Mouse (Mus musculus) T-cell, adult 2 months (primary cell): ENCODE results near the gene Map2k5.
A peak's percentile ranks its signal among the peaks of the same experiment; 100 is the strongest.

Experiments
- DNase-seq: peaks from one replicate; pipeline ENCODE4 v3.0.0; 2022; ENCODE audit warnings: low spot score

Gene Map2k5

GRCm38 (mm10) chr9:63146126-63146855, 231.4 kb downstream of the Map2k5 start:
- DNase-seq = no peak

DNA sequence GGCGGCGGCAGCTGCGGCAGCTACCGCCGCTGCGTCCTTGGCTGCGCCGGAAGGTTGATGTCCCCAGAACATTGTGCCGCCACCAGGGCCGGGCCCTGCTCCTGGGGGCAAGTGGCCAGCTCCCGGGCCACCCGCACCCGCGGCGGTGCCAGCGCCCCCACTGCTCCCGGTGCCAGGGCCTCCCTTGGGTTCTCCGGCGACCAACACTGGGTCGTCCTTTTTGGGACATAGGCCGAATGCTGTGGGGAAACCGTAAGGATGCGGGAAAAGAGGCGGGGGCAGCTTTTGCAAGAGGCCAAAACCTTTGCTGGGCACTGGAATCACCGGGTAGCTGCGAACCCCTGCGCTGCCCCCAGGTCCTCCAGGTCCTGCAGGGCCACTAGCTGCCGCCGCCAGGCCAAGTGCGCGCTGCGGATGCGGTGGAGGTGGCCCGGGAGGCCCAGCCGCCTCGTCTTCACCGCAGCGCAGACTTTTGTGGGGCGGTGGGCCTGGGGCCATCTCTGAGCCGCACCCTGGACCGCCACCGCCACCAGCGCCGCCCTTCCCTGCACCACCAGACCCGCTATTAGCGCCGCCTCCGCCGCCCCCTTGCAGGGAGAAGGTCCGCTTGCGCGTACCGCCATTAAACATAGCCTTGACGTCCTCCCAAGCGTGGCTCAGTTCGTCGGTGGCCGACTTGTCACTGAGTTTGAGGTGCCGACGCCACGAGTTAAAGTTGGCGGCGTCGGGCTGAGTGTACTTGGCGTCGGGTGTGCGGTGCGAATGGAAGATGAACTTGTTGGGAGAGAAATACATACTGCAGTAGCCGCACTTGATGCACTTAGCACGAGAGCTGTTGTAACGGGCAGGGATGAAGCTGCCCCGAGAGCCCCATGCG, 232.2 kb downstream of the Map2k5 start:
- DNase-seq = no peak

GRCm38 (mm10) chr9:63144502-63145248, 233.0 kb downstream of the Map2k5 start:
- no peak for DNase-seq

DNA sequence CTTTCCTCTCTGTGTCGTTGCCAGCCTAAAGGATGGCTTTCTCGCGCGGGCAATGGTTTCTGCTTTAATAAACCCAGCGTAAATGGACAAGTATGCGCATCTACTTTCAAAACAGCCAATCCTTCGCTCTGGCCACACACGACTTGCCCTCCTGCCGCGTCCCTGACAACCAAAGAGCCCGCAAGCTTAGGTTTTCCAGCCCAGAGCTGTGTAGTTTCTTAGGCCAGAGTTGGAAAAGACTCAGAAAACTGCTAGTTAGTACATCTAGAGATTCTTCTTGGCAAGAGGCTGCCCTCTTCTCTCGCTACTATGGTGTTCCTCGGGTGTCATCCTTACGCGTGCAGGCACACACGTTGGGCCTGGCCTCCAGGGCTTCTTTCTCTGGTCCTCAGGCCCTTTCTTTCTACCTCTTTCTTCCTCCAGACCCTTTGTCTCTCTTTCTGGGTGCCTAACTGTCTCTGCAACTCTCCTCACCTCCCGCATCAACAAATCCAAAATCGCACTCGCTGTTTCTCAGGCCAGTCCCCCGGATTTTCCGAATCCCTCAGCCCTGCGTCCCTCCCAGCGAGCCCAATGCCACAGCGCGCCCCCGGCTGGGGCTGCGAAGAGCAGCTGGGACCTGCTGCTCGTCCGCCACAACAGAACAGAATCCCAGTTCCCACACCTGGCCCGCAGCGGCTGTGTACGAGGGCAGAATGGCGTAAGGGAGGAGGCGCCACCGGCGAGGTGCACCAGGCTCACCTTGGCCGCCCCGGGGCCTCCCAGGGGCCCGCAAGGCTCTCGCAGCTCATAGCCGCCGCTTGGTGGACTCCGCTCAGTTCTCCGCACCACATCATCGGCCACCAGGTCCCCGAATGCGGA, 233.8 kb downstream of the Map2k5 start:
- no peak for DNase-seq

- DNase-seq = no peak
Observed at GRCm38 (mm10) chr9:63143227-63143626, 234.5 kb downstream of the Map2k5 start.

DNA sequence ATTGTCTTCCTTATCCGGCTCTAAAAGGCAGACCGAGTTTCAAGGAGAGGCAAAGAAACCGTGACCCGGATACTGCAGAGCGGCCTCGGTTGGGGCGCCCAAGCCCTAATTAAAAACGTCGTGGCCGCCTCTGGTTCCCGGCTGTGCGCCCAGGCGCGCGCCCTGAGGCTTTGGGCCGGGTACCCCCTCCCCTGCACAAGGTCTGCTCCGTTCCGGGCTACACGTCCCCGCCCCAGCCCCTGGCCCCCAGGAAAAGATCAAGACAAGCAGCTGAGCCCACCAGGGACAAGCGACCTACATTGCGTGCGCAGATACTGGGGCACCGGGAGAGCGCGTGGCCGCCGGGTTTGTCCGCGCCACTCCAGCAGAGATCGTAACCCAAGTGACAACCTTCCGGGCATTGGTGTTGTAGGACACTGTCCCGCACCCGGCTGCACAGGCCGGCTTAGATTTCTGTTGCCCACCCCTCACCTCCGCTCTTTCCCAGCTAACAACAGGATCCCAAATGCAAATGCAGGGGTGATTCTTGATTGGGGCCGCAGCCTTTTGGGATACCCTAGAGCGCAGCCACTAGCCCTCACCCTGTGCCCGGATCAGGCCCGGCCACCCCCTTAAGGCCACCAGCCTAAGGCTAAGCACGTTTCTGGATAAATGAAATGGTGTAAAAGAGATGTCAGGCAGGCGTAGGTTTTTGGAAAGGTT, 235.2 kb downstream of the Map2k5 start:
- DNase-seq = no peak

DNA sequence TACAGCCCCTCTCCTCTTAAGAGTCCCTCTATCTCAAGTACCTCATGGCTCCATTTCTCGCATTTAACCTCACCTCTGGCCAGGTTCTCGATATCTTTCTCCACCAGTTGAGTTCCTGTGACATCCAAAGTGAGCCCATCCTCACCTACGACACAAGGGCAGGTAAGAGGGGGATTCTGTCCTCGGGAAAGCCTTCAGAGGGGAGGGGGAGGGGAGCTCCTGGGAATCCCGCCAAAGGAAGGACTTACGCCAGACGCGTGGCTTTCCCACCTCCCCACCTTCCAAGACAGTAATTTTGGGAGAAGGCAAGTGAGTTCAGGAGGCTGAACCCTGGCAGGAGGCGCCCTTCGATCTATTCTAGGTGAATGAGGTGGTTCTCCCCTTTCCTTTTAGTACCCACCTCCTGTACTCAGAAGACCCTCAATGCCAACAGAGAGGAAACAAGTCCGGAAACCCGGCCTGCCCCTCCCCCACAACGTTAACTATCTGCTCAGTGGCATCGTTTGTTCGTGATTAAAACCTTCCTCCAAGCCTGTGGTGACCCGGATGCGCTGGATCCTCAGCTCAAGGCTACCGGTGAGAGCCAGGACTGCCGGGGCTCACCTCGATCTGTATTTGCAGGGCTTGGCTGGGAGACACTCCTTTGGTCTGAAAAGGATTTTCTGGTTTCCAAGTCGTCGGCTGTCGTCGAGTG, 235.9 kb downstream of the Map2k5 start:
- no peak for DNase-seq

GRCm38 (mm10) chr9:63140211-63140610, 237.5 kb downstream of the Map2k5 start:
- no peak for DNase-seq

DNA sequence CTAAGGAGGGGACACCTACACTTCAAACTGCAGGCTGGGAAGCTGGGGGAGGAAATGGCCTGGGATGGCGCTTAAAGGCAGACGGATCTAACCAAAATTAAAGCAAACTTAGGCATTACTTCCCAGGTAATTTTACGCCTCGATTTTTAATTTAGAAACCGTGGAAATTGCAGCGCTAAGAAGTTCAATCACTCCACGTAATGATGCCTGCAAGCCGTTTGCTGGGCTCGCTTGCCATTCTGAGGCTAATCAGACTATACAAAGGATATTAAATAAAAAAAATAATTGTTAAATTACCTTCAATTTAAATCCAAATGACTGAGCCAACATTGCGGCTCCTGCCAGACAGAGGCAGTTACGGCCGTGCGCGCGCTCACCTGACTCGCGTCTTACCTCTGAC, 238.0 kb downstream of the Map2k5 start:
- no peak for DNase-seq

- DNase-seq = no peak
Observed at GRCm38 (mm10) chr9:63138481-63138967, 239.2 kb downstream of the Map2k5 start.

GRCm38 (mm10) chr9:63137615-63137915, 240.1 kb downstream of the Map2k5 start:
- DNase-seq = no peak

GRCm38 (mm10) chr9:63136756-63137614, 240.7 kb downstream of the Map2k5 start:
- no peak for DNase-seq

- no peak for DNase-seq
Observed at GRCm38 (mm10) chr9:63136241-63136640, 241.5 kb downstream of the Map2k5 start.

GRCm38 (mm10) chr9:63135801-63136200, 241.9 kb downstream of the Map2k5 start:
- DNase-seq = peak; percentile 42

- DNase-seq = no peak
Observed at GRCm38 (mm10) chr9:63135356-63135755, 242.3 kb downstream of the Map2k5 start.

- DNase-seq = no peak
Observed at GRCm38 (mm10) chr9:63133659-63134058, 244.0 kb downstream of the Map2k5 start.

DNA sequence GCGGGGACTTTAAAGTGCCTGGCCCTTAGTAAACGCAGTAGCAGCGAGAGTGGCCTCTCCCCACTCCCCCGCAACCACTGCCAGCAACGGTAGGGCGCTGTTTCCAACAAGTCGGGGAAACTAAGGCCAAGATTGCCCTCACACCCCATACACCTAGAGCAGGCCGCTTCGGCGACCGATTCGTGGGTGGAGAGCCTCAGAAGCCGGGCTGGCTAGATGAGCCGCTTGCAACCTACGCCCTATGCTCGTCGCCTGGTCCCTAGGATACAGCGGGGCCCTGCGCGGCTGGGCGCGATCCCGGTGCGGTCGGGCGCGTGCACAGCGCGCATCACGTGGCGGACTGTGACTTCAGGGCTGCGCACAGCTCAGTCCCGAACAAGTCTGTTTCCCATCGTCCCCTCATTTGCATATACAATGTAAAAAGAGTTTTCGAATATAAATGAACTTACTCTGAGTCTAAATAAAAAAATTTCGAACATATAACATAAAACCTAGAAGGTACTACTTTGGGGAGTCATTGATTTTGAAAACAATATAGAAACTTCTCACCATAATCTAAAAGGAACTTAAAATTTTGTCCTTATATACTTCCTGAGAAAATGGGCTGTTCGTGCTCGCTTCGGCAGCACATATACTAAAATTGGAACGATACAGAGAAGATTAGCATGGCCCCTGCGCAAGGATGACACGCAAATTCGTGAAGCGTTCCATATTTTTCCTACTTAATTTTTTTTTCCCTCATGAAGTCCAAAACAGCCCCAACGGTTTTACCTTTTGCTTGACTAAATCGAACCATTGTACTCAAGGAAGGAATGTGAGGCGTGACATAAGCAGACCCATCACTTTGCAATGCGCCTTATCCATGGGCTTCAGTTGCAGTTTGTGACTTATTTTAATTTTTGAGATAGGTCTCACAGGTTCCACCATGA, 244.8 kb downstream of the Map2k5 start:
- peak; percentile 97 for DNase-seq

- DNase-seq = peak; percentile 33
Observed at GRCm38 (mm10) chr9:63131957-63132602, 245.6 kb downstream of the Map2k5 start.
